Mouse (Mus musculus): ENCODE measurements around the gene Kcnk4. TPM values are rescaled to one million over a fixed set of nuclear protein-coding genes. Genes with fewer than 3 reads are reported as not detected.

Kcnk4 gene
- not detected for total RNA-seq (2022)

DNA sequence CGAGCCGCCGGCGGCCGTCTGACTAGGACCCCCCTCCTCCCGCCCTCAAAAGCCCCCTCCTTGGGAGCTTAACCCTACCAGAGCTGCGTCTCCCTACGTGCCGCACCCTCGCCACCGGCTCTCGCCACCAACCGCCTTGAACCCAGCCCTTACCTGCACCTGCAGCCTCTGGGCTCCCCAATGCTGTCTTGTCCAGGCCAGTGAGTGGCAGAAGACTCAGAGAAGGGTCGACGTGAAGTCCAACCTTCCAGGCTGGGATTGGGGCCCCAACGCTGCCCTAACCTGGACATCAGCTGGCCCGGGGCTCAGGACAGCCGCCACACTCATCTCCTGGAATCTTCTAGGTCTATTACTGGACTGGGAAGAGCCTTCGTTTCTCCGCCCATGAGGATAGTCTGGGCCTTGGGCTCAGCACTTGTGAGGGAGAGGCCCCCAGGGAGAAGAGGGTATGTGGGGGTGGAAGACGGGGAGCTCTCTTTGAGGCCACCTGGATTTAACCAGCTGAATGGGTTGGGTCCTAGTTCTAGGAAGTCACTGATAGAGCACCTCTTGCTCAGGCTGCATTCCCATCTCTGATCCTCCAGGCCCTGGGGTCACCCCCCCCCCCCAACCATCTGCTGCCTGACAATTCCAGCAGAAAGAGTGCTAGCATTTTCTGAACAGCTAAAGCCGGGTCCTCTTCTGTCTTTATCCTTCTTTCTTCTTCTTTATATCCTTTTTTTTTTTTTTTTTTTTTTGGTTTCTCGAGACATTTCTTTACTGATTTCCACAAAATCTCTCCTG, at the start of gene Kcnk4:
Gene Kcnk4 (minus strand): TSS at position 321 of the 783 bp plus-strand sequence.
- DNase-seq (ENCODE audit: low spot score): no peak

- DNase-seq (ENCODE audit: low spot score): no peak
Observed at GRCm38 (mm10) chr19:6983621-6984020, 49.3 kb upstream of the Kcnk4 start.

DNA sequence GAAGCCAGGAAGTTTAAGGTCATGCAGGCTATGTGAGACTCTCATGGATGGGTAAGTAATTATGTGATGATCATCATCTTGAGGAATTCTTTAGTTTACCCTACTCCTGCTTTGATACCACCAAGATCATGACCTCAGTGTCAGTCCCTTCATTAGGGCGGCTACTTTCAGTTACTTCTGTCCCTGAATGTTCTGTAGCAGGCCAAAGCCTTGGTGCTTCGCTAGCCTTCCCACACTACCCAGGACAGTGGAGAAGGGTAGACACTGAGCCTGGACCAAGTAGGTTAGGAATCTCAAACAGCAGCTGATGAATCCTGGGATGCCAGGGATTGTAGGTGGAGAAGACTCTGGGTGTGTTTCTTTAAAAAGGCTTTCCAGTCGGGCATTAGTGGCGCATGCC, 47.1 kb upstream of the Kcnk4 start:
- no peak for DNase-seq (ENCODE audit: low spot score)

GRCm38 (mm10) chr19:6980381-6981093, 46.2 kb upstream of the Kcnk4 start, which contains the start of gene Fkbp2:
Gene Fkbp2, minus strand, starts transcription at chr19:6980501.
- DNase-seq (ENCODE audit: low spot score): peak; percentile 98

GRCm38 (mm10) chr19:6979486-6980380, 45.4 kb upstream of the Kcnk4 start:
- DNase-seq (ENCODE audit: low spot score): peak; percentile 99

GRCm38 (mm10) chr19:6979001-6979479, 44.7 kb upstream of the Kcnk4 start:
- no peak for DNase-seq (ENCODE audit: low spot score)

- no peak for DNase-seq (ENCODE audit: low spot score)
Observed at GRCm38 (mm10) chr19:6978639-6978974, 44.3 kb upstream of the Kcnk4 start.

DNA sequence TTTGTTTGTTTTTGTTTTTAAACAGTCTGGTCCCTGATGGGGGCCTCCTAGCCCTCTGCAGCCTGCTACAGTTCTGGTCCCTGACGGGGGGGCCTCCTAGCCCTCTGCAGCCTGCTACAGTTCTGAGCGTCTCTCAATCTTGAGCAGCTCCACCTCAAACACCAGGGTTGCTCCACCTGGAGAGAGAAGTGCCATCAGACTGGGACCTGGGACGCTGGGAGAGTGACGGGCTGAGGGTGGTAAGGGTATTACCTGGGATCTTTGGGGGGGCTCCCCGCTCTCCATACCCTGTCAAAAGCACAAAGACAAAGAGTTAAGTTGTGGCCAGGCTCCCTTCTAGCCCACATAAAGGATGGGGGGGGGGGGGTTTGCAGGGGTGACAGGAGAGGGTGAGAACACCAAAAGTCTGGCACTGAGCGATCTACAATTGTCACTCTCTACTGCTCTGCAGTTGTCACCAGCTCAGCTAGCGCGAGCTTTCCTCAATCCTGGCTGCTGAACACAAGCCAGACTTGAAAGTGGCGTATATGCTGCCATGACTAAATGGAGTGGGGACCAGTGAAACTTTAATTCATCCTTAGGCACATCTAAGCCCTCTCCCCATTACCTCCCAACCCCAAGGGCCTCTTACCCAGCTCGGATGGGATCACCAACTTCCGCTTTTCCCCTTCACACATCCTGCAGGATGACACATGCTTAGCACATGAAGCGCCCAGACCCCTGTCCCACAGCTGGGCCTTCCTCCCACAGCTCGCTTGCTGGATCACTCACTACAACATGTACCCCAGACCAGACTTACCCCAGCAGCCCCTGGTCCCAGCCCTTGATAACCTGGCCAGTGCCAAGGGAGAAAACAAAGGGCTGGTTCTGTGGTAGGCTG, 43.7 kb upstream of the Kcnk4 start:
- no peak for DNase-seq (ENCODE audit: low spot score)

- DNase-seq (ENCODE audit: low spot score): no peak
Observed at GRCm38 (mm10) chr19:6975537-6976521, 41.5 kb upstream of the Kcnk4 start, which contains the start of gene Plcb3. Gene Plcb3, minus strand, starts transcription at chr19:6976470.

GRCm38 (mm10) chr19:6974211-6975205, 40.2 kb upstream of the Kcnk4 start, which contains the start of gene Ppp1r14b:
Gene Ppp1r14b, plus strand, starts transcription at chr19:6974968.
- DNase-seq (ENCODE audit: low spot score): peak; percentile 71

DNA sequence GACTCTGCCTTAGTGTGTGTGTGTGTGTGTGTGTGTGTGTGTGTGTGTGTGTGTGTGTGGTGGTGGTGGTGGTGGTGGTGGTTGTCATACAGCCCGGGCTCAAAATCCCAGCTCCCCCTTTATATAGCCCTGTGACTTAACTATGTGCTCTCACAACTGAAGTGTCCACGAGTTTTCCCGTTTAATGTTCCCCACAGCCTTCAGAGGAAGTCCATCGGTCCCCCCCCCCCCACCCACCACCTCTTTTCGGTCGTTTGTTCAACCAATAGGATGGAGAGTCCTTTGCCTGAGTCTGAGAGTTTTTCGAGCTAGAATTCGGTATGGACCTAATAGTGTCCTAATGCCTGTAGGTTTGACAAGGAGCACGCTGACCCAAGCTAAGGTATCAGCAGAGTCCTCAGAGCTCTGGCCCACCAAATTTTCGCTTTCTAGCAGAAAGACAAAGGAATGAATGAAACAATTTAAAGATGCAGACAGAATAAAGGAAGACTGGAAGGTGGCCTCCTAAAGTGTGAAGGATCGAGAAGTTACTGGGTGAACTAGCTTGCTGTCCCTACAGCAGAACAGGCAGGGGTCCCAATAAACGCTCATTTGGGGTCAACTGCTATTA, 39.4 kb upstream of the Kcnk4 start:
- no peak for DNase-seq (ENCODE audit: low spot score)

DNA sequence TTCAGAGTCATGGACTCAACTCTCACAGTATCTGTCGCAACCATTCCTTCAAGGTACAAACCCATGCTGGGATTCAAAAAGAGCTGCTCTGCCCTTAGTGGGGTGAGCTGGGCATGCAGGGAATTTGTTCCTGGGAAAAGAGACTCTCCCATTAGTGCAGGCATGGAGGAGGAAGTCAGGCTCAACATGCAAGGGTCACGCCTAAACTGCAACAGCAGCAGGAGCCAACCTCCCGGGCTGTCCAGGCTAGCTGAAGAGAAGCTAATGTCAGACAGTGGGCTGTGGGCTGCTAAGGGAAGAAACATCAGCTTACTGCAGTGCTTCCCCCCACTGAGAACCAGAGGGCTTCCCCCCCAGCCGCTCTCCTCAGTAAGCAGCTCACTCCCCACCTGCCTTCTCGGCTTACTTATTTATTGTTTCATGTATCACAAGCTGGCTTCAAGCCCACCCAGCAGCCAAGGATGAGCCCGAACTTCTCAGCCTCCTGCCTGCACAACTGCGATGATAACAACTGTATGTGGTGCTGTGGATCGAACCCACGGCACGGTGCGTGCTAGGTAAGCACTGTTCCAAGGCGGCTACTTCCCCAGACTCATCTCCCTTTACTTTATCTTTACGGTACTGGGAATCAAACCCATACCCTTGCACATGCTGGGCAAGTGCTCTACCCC, 38.1 kb upstream of the Kcnk4 start:
- DNase-seq (ENCODE audit: low spot score): no peak

GRCm38 (mm10) chr19:6971644-6972043, 37.3 kb upstream of the Kcnk4 start:
- DNase-seq (ENCODE audit: low spot score): no peak

DNA sequence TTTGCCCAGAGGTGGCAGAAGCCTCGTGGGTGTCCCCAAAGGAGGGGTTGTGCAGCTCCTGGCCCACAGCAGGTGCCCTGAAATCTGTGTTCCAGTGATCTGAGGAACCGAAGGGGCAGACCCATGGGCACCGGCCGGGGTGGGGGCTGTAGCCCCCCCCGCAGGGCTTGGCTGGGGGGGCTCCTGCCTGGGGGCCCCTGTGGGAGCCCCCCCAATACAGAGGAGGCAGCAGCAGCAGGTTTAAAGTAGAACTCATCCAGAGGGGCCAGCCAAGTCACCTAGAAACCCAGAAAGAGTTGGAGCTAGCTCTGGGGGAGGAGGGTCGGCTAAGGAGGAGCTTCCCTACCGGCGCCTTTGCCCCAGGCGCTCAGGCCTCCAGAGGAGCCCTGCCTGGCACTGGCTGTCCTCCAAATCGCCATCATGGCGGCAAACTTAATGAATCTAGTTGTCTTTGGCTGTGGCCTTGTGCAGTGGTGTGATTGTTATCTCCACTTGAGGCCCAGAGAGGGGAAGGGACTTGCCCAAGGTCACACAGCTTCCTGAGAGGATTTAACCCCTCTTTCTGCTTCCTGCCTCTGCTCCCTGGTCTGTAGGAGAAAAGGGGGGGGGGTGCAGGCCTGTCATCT, 36.3 kb upstream of the Kcnk4 start:
- DNase-seq (ENCODE audit: low spot score): no peak

GRCm38 (mm10) chr19:6969665-6970381, 35.5 kb upstream of the Kcnk4 start:
- no peak for DNase-seq (ENCODE audit: low spot score)

DNA sequence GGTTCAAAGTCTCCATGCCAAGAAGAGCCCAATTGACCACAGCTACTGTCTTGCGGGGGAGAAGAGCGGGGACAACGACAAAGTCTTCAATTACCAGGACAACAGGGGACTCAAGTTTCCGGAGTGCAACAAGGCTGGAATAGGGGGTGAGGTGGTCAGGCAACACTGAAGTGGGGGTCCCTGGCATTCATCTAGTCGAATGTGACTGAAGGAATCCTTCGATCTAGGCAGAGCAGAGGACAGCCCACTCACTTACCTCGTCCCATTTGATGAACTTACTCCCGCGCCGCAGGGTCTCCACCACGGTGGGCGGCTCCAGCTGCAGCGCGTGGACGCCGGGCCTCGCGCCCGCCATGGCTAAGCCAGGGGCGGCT, 35.0 kb upstream of the Kcnk4 start:
- DNase-seq (ENCODE audit: low spot score): no peak
